Mouse (Mus musculus): ENCODE results near the gene Myom3. TPM values are rescaled to one million over a fixed set of nuclear protein-coding genes. Genes with fewer than 3 reads are reported as not detected.
A peak's percentile ranks its signal among the peaks of the same experiment; 100 is the strongest.

The Myom3 gene
- total RNA-seq, 2 experiments from 2014 or later = 0.76 to 1.1 TPM

GRCm38 (mm10) chr4:135816905-135817622 is 57.5 kb downstream of the Myom3 start:
- peak; percentile 57 for DNase-seq

GRCm38 (mm10) chr4:135818366-135818765 is 58.9 kb downstream of the Myom3 start:
- DNase-seq = no peak

GRCm38 (mm10) chr4:135819826-135820526 is 60.5 kb downstream of the Myom3 start:
- DNase-seq = peak; percentile 59

- no peak for DNase-seq
Observed at GRCm38 (mm10) chr4:135821772-135822171, 62.3 kb downstream of the Myom3 start.

- peak; percentile 60 for DNase-seq
Observed at GRCm38 (mm10) chr4:135823298-135823697, 63.8 kb downstream of the Myom3 start.

GRCm38 (mm10) chr4:135824254-135824653 is 64.7 kb downstream of the Myom3 start:
- no peak for DNase-seq

- DNase-seq = peak; percentile 87
Observed at GRCm38 (mm10) chr4:135828491-135828890, 69.0 kb downstream of the Myom3 start.

GRCm38 (mm10) chr4:135832070-135832469 is 72.6 kb downstream of the Myom3 start:
- DNase-seq = peak; percentile 27

- DNase-seq = no peak
Observed at GRCm38 (mm10) chr4:135833301-135834123, 74.0 kb downstream of the Myom3 start.

GRCm38 (mm10) chr4:135834124-135834717 is 74.7 kb downstream of the Myom3 start:
- DNase-seq = no peak

- DNase-seq = peak; percentile 17
Observed at GRCm38 (mm10) chr4:135838925-135839292, 79.4 kb downstream of the Myom3 start.

GRCm38 (mm10) chr4:135839293-135840011 is 79.9 kb downstream of the Myom3 start:
- DNase-seq = peak; percentile 44

GRCm38 (mm10) chr4:135844400-135844799 is 84.9 kb downstream of the Myom3 start:
- no peak for DNase-seq

- peak; percentile 72 for DNase-seq
Observed at GRCm38 (mm10) chr4:135847581-135847980, 88.1 kb downstream of the Myom3 start.

- peak; percentile 27 for DNase-seq
Observed at GRCm38 (mm10) chr4:135850411-135851095, 91.0 kb downstream of the Myom3 start.

- no peak for DNase-seq
Observed at GRCm38 (mm10) chr4:135851942-135852341, 92.4 kb downstream of the Myom3 start.

- DNase-seq = no peak
Observed at GRCm38 (mm10) chr4:135853987-135854546, 94.6 kb downstream of the Myom3 start.

- no peak for DNase-seq
Observed at GRCm38 (mm10) chr4:135854630-135855029, 95.1 kb downstream of the Myom3 start.

- peak; percentile 28 for DNase-seq
Observed at GRCm38 (mm10) chr4:135855080-135855479, 95.6 kb downstream of the Myom3 start.

- peak; percentile 97 for DNase-seq
Observed at GRCm38 (mm10) chr4:135855536-135856222, 96.2 kb downstream of the Myom3 start, which contains the start of gene Srsf10. Gene Srsf10 (plus strand): TSS chr4:135855747.

All from heart, postnatal 4 days (tissue).